Mouse (Mus musculus) embryo, embryonic 9.5 days (tissue): ENCODE measurements around the gene Gpr157.
"Not testable (repeated sequence)": the region's sequence is repeated elsewhere in the genome, so short reads cannot be mapped to it uniquely, and the experiment has no call there.

Source experiments
- DNase-seq: peaks from one replicate; pipeline ENCODE4 v3.0.0-alpha.2; 2017; ENCODE audit errors: extremely low spot score

Gpr157 gene

GRCm38 (mm10) chr4:150087161-150087889, at the start of gene Gpr157:
Gpr157 (plus strand) TSS chr4:150087365.
- DNase-seq: peak; percentile 98

GRCm38 (mm10) chr4:150038533-150038932, 48.6 kb upstream of the Gpr157 start:
- DNase-seq: no peak

- DNase-seq: no peak
Measured at GRCm38 (mm10) chr4:150040003-150040581, 47.1 kb upstream of the Gpr157 start.

- not testable (repeated sequence) for DNase-seq
Measured at GRCm38 (mm10) chr4:150040856-150041255, 46.3 kb upstream of the Gpr157 start.

GRCm38 (mm10) chr4:150041346-150042110, 45.6 kb upstream of the Gpr157 start:
- no peak for DNase-seq

- no peak for DNase-seq
Measured at GRCm38 (mm10) chr4:150043591-150043990, 43.6 kb upstream of the Gpr157 start.

GRCm38 (mm10) chr4:150048038-150048437, 39.1 kb upstream of the Gpr157 start:
- DNase-seq: peak; percentile 58

- peak; percentile 62 for DNase-seq
Measured at GRCm38 (mm10) chr4:150048478-150049156, 38.5 kb upstream of the Gpr157 start.

- DNase-seq: no peak
Measured at GRCm38 (mm10) chr4:150049157-150049513, 38.0 kb upstream of the Gpr157 start.

- no peak for DNase-seq
Measured at GRCm38 (mm10) chr4:150049564-150050226, 37.5 kb upstream of the Gpr157 start.

GRCm38 (mm10) chr4:150051514-150051913, 35.7 kb upstream of the Gpr157 start:
- no peak for DNase-seq

GRCm38 (mm10) chr4:150052380-150052779, 34.8 kb upstream of the Gpr157 start:
- DNase-seq: no peak

GRCm38 (mm10) chr4:150056171-150056570, 31.0 kb upstream of the Gpr157 start:
- no peak for DNase-seq

GRCm38 (mm10) chr4:150057722-150058121, 29.4 kb upstream of the Gpr157 start:
- no peak for DNase-seq

GRCm38 (mm10) chr4:150059841-150060468, 27.2 kb upstream of the Gpr157 start:
- no peak for DNase-seq

- DNase-seq: no peak
Measured at GRCm38 (mm10) chr4:150060469-150061170, 26.5 kb upstream of the Gpr157 start.

GRCm38 (mm10) chr4:150061432-150062225, 25.5 kb upstream of the Gpr157 start:
- no peak for DNase-seq

- no peak for DNase-seq
Measured at GRCm38 (mm10) chr4:150066706-150067323, 20.4 kb upstream of the Gpr157 start.

GRCm38 (mm10) chr4:150068216-150068615, 18.9 kb upstream of the Gpr157 start:
- DNase-seq: peak; percentile 43
